18 mouse cellular contexts compared by ENCODE assay signal in genomic region chr14:78924755-78925537, GRCm38 (mm10).
DNase-seq lines count a peak whose midpoint lies in the region; ATAC-seq and TF ChIP-seq lines count a peak whose summit lies in the region.
"Had no signal": no experiment of that assay in that cellular context is flagged by ENCODE, and none has a peak within 500 bp of the region (broad histone marks: within the 10 kb centered on the region; RNA-seq: fewer than 3 reads in every experiment).

No protein-coding gene starts in this region.

- H3K27ac ChIP-seq in hindbrain, embryonic 14.5 days, result 0 out of 2 replicates have a peak overlapping the region, but pooled peaks have one; percentile 11
- peak overlapping the region; percentile 28; the same call in 1 of the 2 replicates for H3K27ac ChIP-seq in neural tube, embryonic 14.5 days (ENCODE audit: low read depth, low read length)
- H3K27ac ChIP-seq: heart, adult 2 months; limb, embryonic 13.5 days; liver, embryonic 14.5 days had no signal

- H3K4me3 ChIP-seq in hindbrain, embryonic 14.5 days (replicated peaks; ENCODE audit: low read length), result no peak overlapping the region
- H3K4me3 ChIP-seq in neural tube, embryonic 14.5 days (ENCODE audit: low read depth, low read length), result no peak overlapping the region
- H3K4me3 ChIP-seq: heart, adult 2 months; limb, embryonic 13.5 days; megakaryocyte, embryonic 14.5 days had no signal

- peak; percentile 25 for DNase-seq in layer of hippocampus, adult 9-11 months
- DNase-seq in layer of hippocampus, adult 11-12 months (ENCODE audit: low spot score), result no peak
- DNase-seq in brain, embryonic 14.5 days (ENCODE audit: low read depth), result peak; percentile 26
- no peak for DNase-seq in hindbrain, embryonic 14.5 days (ENCODE audit: low spot score)
- no peak for DNase-seq in gastrocnemius, postnatal 36 days
- no peak for DNase-seq in ovary, postnatal 36 days (ENCODE audit: low spot score)
- DNase-seq: adrenal gland, postnatal 25 days; cerebellum, adult 9-11 months; heart, adult 2 months; kidney, adult 8-10 months; kidney, postnatal 36 days; layer of hippocampus, postnatal 36 days; thymus, postnatal 14 days had no signal

- H3K4me1 ChIP-seq in hindbrain, embryonic 14.5 days (replicated peaks; ENCODE audit: control insufficient read depth, insufficient read depth, low read length), result no peaks in the 10 kb centered on the region
- no peaks in the 10 kb centered on the region for H3K4me1 ChIP-seq in neural tube, embryonic 14.5 days (ENCODE audit: control insufficient read depth, insufficient read depth, low read length)
- H3K4me1 ChIP-seq: limb, embryonic 13.5 days had no signal

- no peak for TF ChIP-seq POLR2A in brain, embryonic 14.5 days (IDR thresholded peaks at IDR 0.05; ENCODE audit: borderline replicate concordance, extremely low read depth, insufficient read depth, insufficient read length, poor library complexity, severe bottlenecking)

- TF ChIP-seq CTCF in brain, embryonic 14.5 days (IDR thresholded peaks at IDR 0.05; ENCODE audit: borderline replicate concordance, extremely low read depth, insufficient read depth, insufficient read length), result no peak

- H3K9ac ChIP-seq in hindbrain, embryonic 14.5 days, result no peak overlapping the region
- no peak overlapping the region for H3K9ac ChIP-seq in neural tube, embryonic 14.5 days (replicated peaks; ENCODE audit: low read depth, low read length)
- H3K9ac ChIP-seq: limb, embryonic 13.5 days; liver, embryonic 14.5 days had no signal

- H3K9me3 ChIP-seq in hindbrain, embryonic 14.5 days (ENCODE audit: control insufficient read depth, low read length), result no peaks in the 10 kb centered on the region
- H3K9me3 ChIP-seq in neural tube, embryonic 14.5 days (ENCODE audit: control insufficient read depth, low read length), result no peaks in the 10 kb centered on the region
- H3K9me3 ChIP-seq: limb, embryonic 13.5 days; megakaryocyte, embryonic 14.5 days had no signal

- intact Hi-C loops in gastrocnemius, postnatal 36 days (cut with DNase I), result no loop called here

- H3K36me3 ChIP-seq in hindbrain, embryonic 14.5 days (replicated peaks; ENCODE audit: control insufficient read depth, insufficient read depth), result no peaks in the 10 kb centered on the region
- H3K36me3 ChIP-seq in neural tube, embryonic 14.5 days (ENCODE audit: control insufficient read depth, insufficient read depth, low read length), result no peaks in the 10 kb centered on the region

- H3K4me2 ChIP-seq in hindbrain, embryonic 14.5 days (replicated peaks), result no peak overlapping the region
- no peak overlapping the region for H3K4me2 ChIP-seq in neural tube, embryonic 14.5 days (ENCODE audit: low read depth, low read length)
- H3K4me2 ChIP-seq: limb, embryonic 13.5 days had no signal

- 77% methylated on average over 21 of the region's 21 CpGs for WGBS in hindbrain, embryonic 14.5 days
- 70% methylated on average over 21 of the region's 21 CpGs for WGBS in neural tube, embryonic 14.5 days

- no peaks in the 10 kb centered on the region for H3K27me3 ChIP-seq in hindbrain, embryonic 14.5 days (ENCODE audit: control insufficient read depth, insufficient read depth, low read length)
- no peaks in the 10 kb centered on the region for H3K27me3 ChIP-seq in neural tube, embryonic 14.5 days (ENCODE audit: control insufficient read depth, insufficient read depth, low read length)
- H3K27me3 ChIP-seq: limb, embryonic 13.5 days; megakaryocyte, embryonic 14.5 days had no signal

- no peak for ATAC-seq in hindbrain, embryonic 14.5 days (ENCODE audit: low FRiP score)
- ATAC-seq in neural tube, embryonic 14.5 days (ENCODE audit: low read depth), result peak; percentile 71; the same call in 1 of the 2 replicates
- ATAC-seq: lung, postnatal 0 days had no signal

Comparison
In these comparisons a context has a peak if more than half of its experiments do, and no peak if none do; other contexts are left out.
1. DNase-seq: peak in layer of hippocampus, adult 9-11 months (single experiment) and brain, embryonic 14.5 days (single experiment); none in layer of hippocampus, adult 11-12 months (single experiment), hindbrain, embryonic 14.5 days (single experiment), gastrocnemius, postnatal 36 days (0 of 2) and ovary, postnatal 36 days (single experiment).